Comparison of ENCODE assay signal across 25 mouse cellular contexts in genomic region chr3:85271491-85271890, GRCm38 (mm10).
"Had no signal": no experiment of that assay in that cellular context is flagged by ENCODE, and none has a peak within 500 bp of the region (broad histone marks: within the 10 kb centered on the region; RNA-seq: fewer than 3 reads in every experiment).

No protein-coding gene starts in this region.

- H3K4me3 ChIP-seq: gastrocnemius, adult 2 months; heart, embryonic 10.5 days; heart, embryonic 12.5 days; hindbrain, embryonic 10.5 days; hindbrain, embryonic 12.5 days; intestine, embryonic 15.5 days; layer of hippocampus, adult 2 months; left cerebral cortex, adult 2 months; limb, embryonic 10.5 days; limb, embryonic 12.5 days had no signal

- H3K27me3 ChIP-seq: heart, embryonic 12.5 days; hindbrain, embryonic 12.5 days; intestine, embryonic 15.5 days; limb, embryonic 12.5 days had no signal

- H3K4me1 ChIP-seq: hindbrain, embryonic 10.5 days; hindbrain, embryonic 12.5 days; intestine, embryonic 15.5 days; limb, embryonic 10.5 days; limb, embryonic 12.5 days had no signal

- H3K27ac ChIP-seq: gastrocnemius, adult 2 months; hindbrain, embryonic 10.5 days; hindbrain, embryonic 12.5 days; hindbrain, embryonic 14.5 days; intestine, embryonic 15.5 days; layer of hippocampus, adult 2 months; left cerebral cortex, adult 2 months; limb, embryonic 10.5 days; limb, embryonic 12.5 days had no signal

- H3K9ac ChIP-seq: forebrain, postnatal 0 days; heart, embryonic 12.5 days; hindbrain, embryonic 12.5 days; hindbrain, embryonic 14.5 days; intestine, embryonic 15.5 days; limb, embryonic 12.5 days had no signal

- ATAC-seq: forebrain, postnatal 0 days; hindbrain, embryonic 16.5 days; inflammation-experienced regulatory T-cells, adult 6 months; intestine, embryonic 15.5 days; intestine, postnatal 0 days had no signal

- H3K4me2 ChIP-seq: heart, embryonic 12.5 days; hindbrain, embryonic 12.5 days; hindbrain, embryonic 14.5 days; intestine, embryonic 15.5 days; limb, embryonic 12.5 days had no signal

- H3K9me3 ChIP-seq: heart, embryonic 10.5 days; hindbrain, embryonic 10.5 days; hindbrain, embryonic 12.5 days; intestine, embryonic 15.5 days; limb, embryonic 10.5 days; limb, embryonic 12.5 days had no signal

- H3K36me3 ChIP-seq: heart, embryonic 10.5 days; heart, embryonic 12.5 days; hindbrain, embryonic 10.5 days; hindbrain, embryonic 12.5 days; intestine, embryonic 15.5 days; limb, embryonic 10.5 days; limb, embryonic 12.5 days had no signal

- DNase-seq: forebrain, postnatal 0 days; gastrocnemius, adult 2 months; gastrocnemius, postnatal 10 days; gastrocnemius, postnatal 25 days; heart, adult 18-20 months; heart, postnatal 10 days; heart, postnatal 4 days; kidney, adult 18-20 months; kidney, adult 8-10 months; kidney, postnatal 10 days; kidney, postnatal 25 days; kidney, postnatal 4 days had no signal
